Mouse (Mus musculus) C2C12 (cell line): Measurements from ENCODE around the gene Polr1d. TPM values are rescaled to one million over a fixed set of nuclear protein-coding genes. Genes with fewer than 3 reads are reported as not detected.

Experiments used
- H3K27me3 ChIP-seq: one replicate; pipeline ENCODE4 v1.6.1; 2011; ENCODE audit not compliant: control insufficient read depth, insufficient read depth, insufficient read length
- H3K36me3 ChIP-seq: one replicate; pipeline ENCODE4 v1.6.1; 2011; ENCODE audit not compliant: control insufficient read depth, insufficient read depth
- H3K4me3 ChIP-seq: one replicate; pipeline ENCODE4 v1.5.1; 2011; ENCODE audit warnings: mild to moderate bottlenecking, control low read depth; ENCODE audit not compliant: poor library complexity, insufficient read depth, severe bottlenecking
- H3K79me2 ChIP-seq: one replicate; pipeline ENCODE4 v1.6.1; 2011; ENCODE audit not compliant: control insufficient read depth, insufficient read depth
- H3K79me3 ChIP-seq: one replicate; pipeline ENCODE4 v1.6.1; 2011; ENCODE audit warnings: low read depth, control low read depth
- H3ac ChIP-seq: one replicate; pipeline ENCODE3; 2011; ENCODE audit warnings: low read depth; ENCODE audit not compliant: control insufficient read depth, insufficient read length
- CEBPB ChIP-seq: IDR thresholded peaks from one replicate; pipeline ENCODE4 v1.6.1; 2011; ENCODE audit warnings: low read depth, mild to moderate bottlenecking, control low read depth, moderate library complexity
- CTCF ChIP-seq: IDR thresholded peaks from one replicate; pipeline ENCODE4 v1.5.1; 2011; ENCODE audit not compliant: control insufficient read depth, insufficient read depth, insufficient read length
- FOSL1 ChIP-seq: IDR thresholded peaks from one replicate; pipeline ENCODE4 v1.8.0; 2011; ENCODE audit warnings: mild to moderate bottlenecking, low read length; ENCODE audit not compliant: poor library complexity, insufficient read depth, severe bottlenecking
- MAX ChIP-seq: IDR thresholded peaks from one replicate; pipeline ENCODE4 v1.6.1; 2011; ENCODE audit warnings: mild to moderate bottlenecking, control low read depth
- MYOD1 ChIP-seq: IDR thresholded peaks from one replicate; pipeline ENCODE4 v1.6.1; 2011; ENCODE audit warnings: low read depth; ENCODE audit not compliant: control insufficient read depth, insufficient read length
- MYOG ChIP-seq: IDR thresholded peaks from one replicate; pipeline ENCODE4 v1.6.1; 2011; ENCODE audit not compliant: control insufficient read depth, insufficient read length; ENCODE audit errors: extremely low read depth
- USF1 ChIP-seq: IDR thresholded peaks from one replicate; pipeline ENCODE4 v1.6.1; 2011; ENCODE audit warnings: low read depth, mild to moderate bottlenecking, control low read depth, moderate library complexity
- polyA plus RNA-seq: library from polyadenylated mRNA; unstranded; fragments of >200 nt; fragmentation: generic; extraction: Trizol; gene quantifications from one replicate; pipeline ENCODE4 v1.2.1, GENCODE M21; 2012; ENCODE audit warnings: missing spikeins

Gene Polr1d
- polyA plus RNA-seq, 1 experiment, result 115 TPM

- Histone ChIP-seq H3K4me3 (no peak overlapping the region), H3K79me3 (peaks cover 2% of the 10 kb centered on the region), H3K27me3 (no peaks in the 10 kb centered on the region), H3K36me3 (no peaks in the 10 kb centered on the region), H3ac (no peak overlapping the region), H3K79me2 (peaks cover 8% of the 10 kb centered on the region)
- TF ChIP-seq MAX, result no peak
- no peak for TF ChIP-seq MYOD1
- TF ChIP-seq FOSL1, result no peak
- TF ChIP-seq CEBPB, result no peak
- no peak for TF ChIP-seq MYOG
Observed at GRCm38 (mm10) chr5:147045929-147046328, 30.9 kb upstream of the Polr1d start.

- Histone ChIP-seq H3ac (no peak overlapping the region), H3K4me3 (no peak overlapping the region), H3K27me3 (no peaks in the 10 kb centered on the region), H3K36me3 (no peaks in the 10 kb centered on the region), H3K79me3 (peaks cover 4% of the 10 kb centered on the region), H3K79me2 (peaks cover 36% of the 10 kb centered on the region)
- TF ChIP-seq MYOD1, result no peak
- TF ChIP-seq CTCF, result no peak
- no peak for TF ChIP-seq FOSL1
- no peak for TF ChIP-seq MYOG
- TF ChIP-seq USF1, result no peak
- no peak for TF ChIP-seq MAX
- no peak for TF ChIP-seq CEBPB
Observed at GRCm38 (mm10) chr5:147049544-147050209, 27.2 kb upstream of the Polr1d start.

- H3ac ChIP-seq, result no peak overlapping the region
- H3K27me3 ChIP-seq, result no peaks in the 10 kb centered on the region
- peaks cover 7% of the 10 kb centered on the region for H3K79me3 ChIP-seq
- no peaks in the 10 kb centered on the region for H3K36me3 ChIP-seq
- H3K79me2 ChIP-seq, result peaks cover 47% of the 10 kb centered on the region
- H3K4me3 ChIP-seq, result no peak overlapping the region
- TF ChIP-seq MYOG, result no peak
- no peak for TF ChIP-seq FOSL1
- no peak for TF ChIP-seq CEBPB
- no peak for TF ChIP-seq CTCF
- no peak for TF ChIP-seq USF1
- TF ChIP-seq MYOD1, result no peak
- TF ChIP-seq MAX, result no peak
Observed at GRCm38 (mm10) chr5:147050816-147051499, 25.9 kb upstream of the Polr1d start.

- H3K79me3 ChIP-seq, result peaks cover 9% of the 10 kb centered on the region
- no peak overlapping the region for H3K4me3 ChIP-seq
- no peak overlapping the region for H3ac ChIP-seq
- no peak for TF ChIP-seq MYOG
- TF ChIP-seq MAX, result no peak
- no peak for TF ChIP-seq FOSL1
- no peak for TF ChIP-seq CEBPB
- no peak for TF ChIP-seq CTCF
- no peak for TF ChIP-seq USF1
- TF ChIP-seq MYOD1, result no peak
- peaks cover 48% of the 10 kb centered on the region for H3K79me2 ChIP-seq
- H3K27me3 ChIP-seq, result no peaks in the 10 kb centered on the region
- no peaks in the 10 kb centered on the region for H3K36me3 ChIP-seq
Observed at GRCm38 (mm10) chr5:147051500-147052308, 25.1 kb upstream of the Polr1d start.

- Histone ChIP-seq H3K79me2 (peaks cover 51% of the 10 kb centered on the region), H3K36me3 (no peaks in the 10 kb centered on the region), H3ac (no peak overlapping the region), H3K79me3 (peaks cover 10% of the 10 kb centered on the region), H3K4me3 (no peak overlapping the region), H3K27me3 (no peaks in the 10 kb centered on the region)
- no peak for TF ChIP-seq FOSL1
Observed at GRCm38 (mm10) chr5:147052309-147052558, 24.6 kb upstream of the Polr1d start.
